Mouse (Mus musculus): ENCODE data around the gene Gbp7. TPM values are rescaled to one million over a fixed set of nuclear protein-coding genes. Genes with fewer than 3 reads are reported as not detected.

Gbp7 gene
- polyA plus RNA-seq, 1 experiment, result 2.8 TPM

- H3K27ac ChIP-seq (ENCODE audit: insufficient read depth, low read length), result no peak overlapping the region
These were observed 52.9 kb downstream of the Gbp7 start for GRCm38 (mm10) chr3:142583067-142583466.

GRCm38 (mm10) chr3:142587386-142587785 is 57.2 kb downstream of the Gbp7 start:
- DNase-seq (ENCODE audit: low read depth in 1 of 2, low spot score in 2 of 2), result no peak
- TF ChIP-seq CTCF (IDR thresholded peaks at IDR 0.05; ENCODE audit: extremely low read depth, insufficient read depth, insufficient read length, insufficient replicate concordance), result no peak
- TF ChIP-seq POLR2A (IDR thresholded peaks at IDR 0.05; ENCODE audit: low read depth, low read length), result no peak

More at GRCm38 (mm10) chr3:142583067-142583466, 52.9 kb downstream of the Gbp7 start:
- no peaks in the 10 kb centered on the region for H3K27me3 ChIP-seq (ENCODE audit: control insufficient read depth, insufficient read depth, low read length)
- H3K4me3 ChIP-seq (ENCODE audit: extremely low read depth, insufficient read depth, insufficient read length), result no peak overlapping the region
- no peak for DNase-seq (ENCODE audit: low read depth in 1 of 2, low spot score in 2 of 2)
- H3K4me1 ChIP-seq (ENCODE audit: control insufficient read depth, insufficient read depth, insufficient read length), result no peaks in the 10 kb centered on the region
- 84% methylated on average over 4 of the region's 4 CpGs for WGBS
- H3K36me3 ChIP-seq (ENCODE audit: control insufficient read depth, insufficient read depth, low read length), result no peaks in the 10 kb centered on the region
- TF ChIP-seq CTCF (IDR thresholded peaks at IDR 0.05; ENCODE audit: extremely low read depth, insufficient read depth, insufficient read length, insufficient replicate concordance) (no peak), POLR2A (IDR thresholded peaks at IDR 0.05; ENCODE audit: low read depth, low read length) (no peak)

GRCm38 (mm10) chr3:142588888-142589287 is 58.7 kb downstream of the Gbp7 start:
- no peak for TF ChIP-seq POLR2A (IDR thresholded peaks at IDR 0.05; ENCODE audit: low read depth, low read length)
- no peak for TF ChIP-seq CTCF (IDR thresholded peaks at IDR 0.05; ENCODE audit: extremely low read depth, insufficient read depth, insufficient read length, insufficient replicate concordance)
- Histone ChIP-seq H3K27me3 (ENCODE audit: control insufficient read depth, insufficient read depth, low read length) (no peaks in the 10 kb centered on the region), H3K4me1 (ENCODE audit: control insufficient read depth, insufficient read depth, insufficient read length) (peaks cover 10% of the 10 kb centered on the region), H3K27ac (ENCODE audit: insufficient read depth, low read length) (no peak overlapping the region), H3K36me3 (ENCODE audit: control insufficient read depth, insufficient read depth, low read length) (no peaks in the 10 kb centered on the region), H3K4me3 (ENCODE audit: extremely low read depth, insufficient read depth, insufficient read length) (no peak overlapping the region)
- no peak for DNase-seq (ENCODE audit: low read depth in 1 of 2, low spot score in 2 of 2)
- WGBS, result 77% methylated on average over 2 of the region's 2 CpGs

More at GRCm38 (mm10) chr3:142587386-142587785, 57.2 kb downstream of the Gbp7 start:
- Histone ChIP-seq H3K27ac (ENCODE audit: insufficient read depth, low read length) (no peak overlapping the region), H3K27me3 (ENCODE audit: control insufficient read depth, insufficient read depth, low read length) (no peaks in the 10 kb centered on the region), H3K4me3 (ENCODE audit: extremely low read depth, insufficient read depth, insufficient read length) (no peak overlapping the region), H3K4me1 (ENCODE audit: control insufficient read depth, insufficient read depth, insufficient read length) (peaks cover 10% of the 10 kb centered on the region), H3K36me3 (ENCODE audit: control insufficient read depth, insufficient read depth, low read length) (no peaks in the 10 kb centered on the region)

GRCm38 (mm10) chr3:142590431-142591067 is 60.4 kb downstream of the Gbp7 start:
- Histone ChIP-seq H3K36me3 (ENCODE audit: control insufficient read depth, insufficient read depth, low read length) (no peaks in the 10 kb centered on the region), H3K27ac (ENCODE audit: insufficient read depth, low read length) (peak overlapping the region; percentile 70), H3K4me1 (ENCODE audit: control insufficient read depth, insufficient read depth, insufficient read length) (peaks cover 12% of the 10 kb centered on the region), H3K27me3 (ENCODE audit: control insufficient read depth, insufficient read depth, low read length) (no peaks in the 10 kb centered on the region), H3K4me3 (ENCODE audit: extremely low read depth, insufficient read depth, insufficient read length) (no peak overlapping the region)
- 34% methylated on average over 4 of the region's 4 CpGs for WGBS
- TF ChIP-seq CTCF (IDR thresholded peaks at IDR 0.05; ENCODE audit: extremely low read depth, insufficient read depth, insufficient read length, insufficient replicate concordance), result no peak
- no peak for TF ChIP-seq POLR2A (IDR thresholded peaks at IDR 0.05; ENCODE audit: low read depth, low read length)
- DNase-seq (ENCODE audit: low read depth in 1 of 2, low spot score in 2 of 2), result no peak

- TF ChIP-seq POLR2A (IDR thresholded peaks at IDR 0.05; ENCODE audit: low read depth, low read length), result no peak
- Histone ChIP-seq H3K27me3 (ENCODE audit: control insufficient read depth, insufficient read depth, low read length) (no peaks in the 10 kb centered on the region; the same call in 1 of the 2 replicates), H3K4me1 (ENCODE audit: control insufficient read depth, insufficient read depth, insufficient read length) (peaks cover 18% of the 10 kb centered on the region), H3K36me3 (ENCODE audit: control insufficient read depth, insufficient read depth, low read length) (no peaks in the 10 kb centered on the region), H3K27ac (ENCODE audit: insufficient read depth, low read length) (no peak within 1 kb of the TSS), H3K4me3 (ENCODE audit: extremely low read depth, insufficient read depth, insufficient read length) (no peak within 1 kb of the TSS)
- DNase-seq (ENCODE audit: low read depth in 1 of 2, low spot score in 2 of 2), result no peak
- WGBS, result 81% methylated on average over 1 of the region's 1 CpGs
These were observed 64.4 kb downstream of the Gbp7 start, which contains the start of gene Gbp2b for GRCm38 (mm10) chr3:142594547-142594946. Gene Gbp2b (plus strand): TSS chr3:142594847.

GRCm38 (mm10) chr3:142597923-142598322 is 67.8 kb downstream of the Gbp7 start:
- no peak overlapping the region for H3K4me3 ChIP-seq (ENCODE audit: extremely low read depth, insufficient read depth, insufficient read length)
- DNase-seq (ENCODE audit: low read depth in 1 of 2, low spot score in 2 of 2), result no peak
- no peak for TF ChIP-seq CTCF (IDR thresholded peaks at IDR 0.05; ENCODE audit: extremely low read depth, insufficient read depth, insufficient read length, insufficient replicate concordance)
- TF ChIP-seq POLR2A (IDR thresholded peaks at IDR 0.05; ENCODE audit: low read depth, low read length), result no peak
- 66% methylated on average over 3 of the region's 3 CpGs for WGBS
- no peaks in the 10 kb centered on the region for H3K36me3 ChIP-seq (ENCODE audit: control insufficient read depth, insufficient read depth, low read length)
- H3K4me1 ChIP-seq (ENCODE audit: control insufficient read depth, insufficient read depth, insufficient read length), result peaks cover 7% of the 10 kb centered on the region
- no peak overlapping the region for H3K27ac ChIP-seq (ENCODE audit: insufficient read depth, low read length)
- H3K27me3 ChIP-seq (ENCODE audit: control insufficient read depth, insufficient read depth, low read length), result no peaks in the 10 kb centered on the region; the same call in 1 of the 2 replicates

Other genes with a start within 250 kb of the Gbp7 start
- gene Pdlim5, start 134.6 kb upstream of the Gbp7 start, polyA plus RNA-seq (2012; rRNA removed), result 27.4 and 31.1 TPM in 2 replicates
- gene Gbp5, start 36.4 kb upstream of the Gbp7 start, polyA plus RNA-seq (2012; rRNA removed), result 4.1 and 4.9 TPM in 2 replicates
- 33.8 and 40.9 TPM in 2 replicates for gene Gbp3, start 29.7 kb downstream of the Gbp7 start, polyA plus RNA-seq (2012; rRNA removed)
- 0.06 TPM in 2 replicates for gene Gbp2b, start 64.5 kb downstream of the Gbp7 start, polyA plus RNA-seq (2012; rRNA removed)
- 8.6 and 12.4 TPM in 2 replicates for gene Gbp2, start 90.3 kb downstream of the Gbp7 start, polyA plus RNA-seq (2012; rRNA removed)
- gene Kyat3, start 170.7 kb downstream of the Gbp7 start, polyA plus RNA-seq (2012; rRNA removed), result 0.70 and 0.97 TPM in 2 replicates
- 11.3 and 12.2 TPM in 2 replicates for gene Gtf2b, start 234.7 kb downstream of the Gbp7 start, polyA plus RNA-seq (2012; rRNA removed)

Measured in spleen, adult 2 months (tissue).